Mouse (Mus musculus) kidney, embryonic 14.5 days (tissue): Measurements from ENCODE around the gene Pdxdc1. TPM values are rescaled to one million over a fixed set of nuclear protein-coding genes. Genes with fewer than 3 reads are reported as not detected.
A peak's percentile ranks its signal among the peaks of the same experiment; 100 is the strongest.
"Not testable (repeated sequence)": the region's sequence is repeated elsewhere in the genome, so short reads cannot be mapped to it uniquely, and the experiment has no call there.

Experiments
- ATAC-seq: fragments of 200-750 bp; cut with Nextera tagmentation; 2 replicates; pipeline ENCODE4 v1.8.0; 2017; ENCODE audit warnings: moderate number of reproducible peaks, mild to moderate bottlenecking, moderate TSS enrichment, moderate library complexity; ENCODE audit not compliant: low FRiP score, low TSS enrichment
- H3K27ac ChIP-seq: fragments of 300-500 bp; sonication (generic); 2 replicates; pipeline ENCODE4 v1.5.1; 2014; ENCODE audit warnings: low read depth, mild to moderate bottlenecking, low read length, moderate library complexity, mixed read lengths
- H3K27me3 ChIP-seq: fragments of 300-500 bp; sonication (generic); 2 replicates; pipeline ENCODE4 v1.6.1; 2014; ENCODE audit warnings: mild to moderate bottlenecking, low read length; ENCODE audit not compliant: control insufficient read depth, insufficient read depth
- H3K36me3 ChIP-seq: fragments of 300-500 bp; sonication (generic); 2 replicates; pipeline ENCODE4 v1.6.1; 2014; ENCODE audit warnings: low read length, mixed read lengths; ENCODE audit not compliant: control insufficient read depth, insufficient read depth
- H3K4me1 ChIP-seq: fragments of 300-500 bp; sonication (generic); 2 replicates; pipeline ENCODE4 v1.6.1; 2014; ENCODE audit warnings: low read length, mixed read lengths; ENCODE audit not compliant: control insufficient read depth, insufficient read depth
- H3K4me2 ChIP-seq: fragments of 300-500 bp; sonication (generic); replicated peaks from 2 replicates; pipeline ENCODE4 v1.6.1; 2014; ENCODE audit warnings: low read depth, mild to moderate bottlenecking, low read length
- H3K4me3 ChIP-seq: fragments of 300-500 bp; sonication (generic); 2 replicates; pipeline ENCODE4 v1.5.1; 2014; ENCODE audit warnings: mild to moderate bottlenecking, low read length
- H3K9ac ChIP-seq: fragments of 300-500 bp; sonication (generic); 2 replicates; pipeline ENCODE4 v1.6.1; 2014; ENCODE audit warnings: low read depth, mild to moderate bottlenecking, low read length, moderate library complexity
- H3K9me3 ChIP-seq: fragments of 300-500 bp; sonication (generic); 2 replicates; pipeline ENCODE4 v1.6.1; 2016; ENCODE audit warnings: low read length; ENCODE audit not compliant: control insufficient read depth
- WGBS: fragments of 180-500 bp; shearing (Covaris S2); extraction: QIAGEN DNeasy Blood & Tissue Kit; methylation state at CpG from one replicate; pipeline ENCODE4 v1.1.7; 2014; 5-methylcytosine and 5-hydroxymethylcytosine counted together
- polyA plus RNA-seq: library from polyadenylated mRNA; unstranded; fragments of >200 nt; fragmentation: Nextera tagmentation; extraction: Ambion mirVana; gene quantifications from 2 replicates; pipeline ENCODE4 v1.2.1, GENCODE M21; 2014

Gene Pdxdc1
- polyA plus RNA-seq, 1 experiment from 2014 or later, result 87.5 TPM

- no peak overlapping the region for H3K27ac ChIP-seq
- no peak overlapping the region for H3K4me3 ChIP-seq
- H3K9me3 ChIP-seq, result no peaks in the 10 kb centered on the region
- no peak overlapping the region for H3K4me2 ChIP-seq
- H3K27me3 ChIP-seq, result no peaks in the 10 kb centered on the region
- no peak for ATAC-seq
- H3K4me1 ChIP-seq, result peaks cover under 1% of the 10 kb centered on the region
- no peaks in the 10 kb centered on the region for H3K36me3 ChIP-seq
- 84% methylated on average over 3 of the region's 3 CpGs for WGBS
- no peak overlapping the region for H3K9ac ChIP-seq
Observed at GRCm38 (mm10) chr16:13896357-13896756, 6.6 kb downstream of the Pdxdc1 start.

- no peak for ATAC-seq
- Histone ChIP-seq H3K4me3 (no peak overlapping the region), H3K4me1 (no peaks in the 10 kb centered on the region), H3K36me3 (no peaks in the 10 kb centered on the region), H3K4me2 (no peak overlapping the region), H3K9me3 (no peaks in the 10 kb centered on the region), H3K27me3 (no peaks in the 10 kb centered on the region), H3K9ac (no peak overlapping the region), H3K27ac (no peak overlapping the region)
- 88% methylated on average over 3 of the region's 3 CpGs for WGBS
Observed at GRCm38 (mm10) chr16:13895740-13896139, 7.2 kb downstream of the Pdxdc1 start.

- Histone ChIP-seq H3K27me3 (no peaks in the 10 kb centered on the region), H3K4me3 (no peak overlapping the region), H3K9ac (no peak overlapping the region), H3K9me3 (no peaks in the 10 kb centered on the region), H3K36me3 (no peaks in the 10 kb centered on the region), H3K4me1 (no peaks in the 10 kb centered on the region), H3K4me2 (no peak overlapping the region), H3K27ac (no peak overlapping the region)
- WGBS, result 26% methylated on average over 2 of the region's 2 CpGs
- no peak for ATAC-seq
Observed at GRCm38 (mm10) chr16:13894097-13894496, 8.8 kb downstream of the Pdxdc1 start.

GRCm38 (mm10) chr16:13892850-13893249 lies 10.1 kb downstream of the Pdxdc1 start:
- Histone ChIP-seq H3K9ac (no peak overlapping the region), H3K4me3 (no peak overlapping the region), H3K27ac (no peak overlapping the region), H3K4me1 (no peaks in the 10 kb centered on the region), H3K36me3 (no peaks in the 10 kb centered on the region), H3K27me3 (no peaks in the 10 kb centered on the region), H3K4me2 (no peak overlapping the region), H3K9me3 (no peaks in the 10 kb centered on the region)
- ATAC-seq, result no peak

- no peak for ATAC-seq
Observed at GRCm38 (mm10) chr16:13890449-13890848, 12.5 kb downstream of the Pdxdc1 start.

GRCm38 (mm10) chr16:13883094-13883774 lies 19.7 kb downstream of the Pdxdc1 start:
- Histone ChIP-seq H3K9me3 (no peaks in the 10 kb centered on the region), H3K9ac (no peak overlapping the region), H3K4me2 (no peak overlapping the region), H3K27ac (no peak overlapping the region), H3K36me3 (peaks cover 28% of the 10 kb centered on the region), H3K4me1 (no peaks in the 10 kb centered on the region), H3K27me3 (no peaks in the 10 kb centered on the region), H3K4me3 (no peak overlapping the region)
- 70% methylated on average over 3 of the region's 3 CpGs for WGBS
- no peak for ATAC-seq

More at GRCm38 (mm10) chr16:13890449-13890848, 12.5 kb downstream of the Pdxdc1 start:
- no peak overlapping the region for H3K27ac ChIP-seq
- no peaks in the 10 kb centered on the region for H3K36me3 ChIP-seq
- H3K4me1 ChIP-seq, result no peaks in the 10 kb centered on the region
- H3K9me3 ChIP-seq, result no peaks in the 10 kb centered on the region
- H3K4me3 ChIP-seq, result no peak overlapping the region
- H3K27me3 ChIP-seq, result no peaks in the 10 kb centered on the region
- no peak overlapping the region for H3K4me2 ChIP-seq
- H3K9ac ChIP-seq, result no peak overlapping the region
- WGBS, result 88% methylated on average over 2 of the region's 2 CpGs

- Histone ChIP-seq H3K27ac (no peak overlapping the region), H3K36me3 (peaks cover 54% of the 10 kb centered on the region), H3K4me3 (no peak overlapping the region), H3K9ac (no peak overlapping the region), H3K9me3 (no peaks in the 10 kb centered on the region), H3K4me1 (no peaks in the 10 kb centered on the region), H3K4me2 (no peak overlapping the region), H3K27me3 (no peaks in the 10 kb centered on the region)
- no peak for ATAC-seq
- WGBS, result 94% methylated on average over 4 of the region's 4 CpGs
Observed at GRCm38 (mm10) chr16:13875483-13875882, 27.4 kb downstream of the Pdxdc1 start.

- H3K36me3 ChIP-seq, result peaks cover 27% of the 10 kb centered on the region
- no peaks in the 10 kb centered on the region for H3K4me1 ChIP-seq
- WGBS, result 10% methylated on average over 42 of the region's 42 CpGs
- H3K9me3 ChIP-seq, result no peaks in the 10 kb centered on the region
- peak; percentile 80; the same call in 1 of the 2 replicates for ATAC-seq
- H3K4me2 ChIP-seq, result peak overlapping the region; percentile 45
- H3K4me3 ChIP-seq, result peak overlapping the region; percentile 28
- no peak overlapping the region for H3K27ac ChIP-seq
- H3K27me3 ChIP-seq, result no peaks in the 10 kb centered on the region
- peak overlapping the region; percentile 45; the same call in 1 of the 2 replicates for H3K9ac ChIP-seq
Observed at GRCm38 (mm10) chr16:13867910-13868514, 34.9 kb downstream of the Pdxdc1 start.

- 50% methylated on average over 5 of the region's 5 CpGs for WGBS
- H3K4me2 ChIP-seq, H3K27ac ChIP-seq, H3K27me3 ChIP-seq, H3K9ac ChIP-seq, ATAC-seq, H3K4me1 ChIP-seq, H3K9me3 ChIP-seq, H3K4me3 ChIP-seq: not testable (repeated sequence)
- peaks cover 26% of the 10 kb centered on the region for H3K36me3 ChIP-seq
Observed at GRCm38 (mm10) chr16:13867406-13867805, 35.5 kb downstream of the Pdxdc1 start.
